Mouse (Mus musculus) myocyte (in vitro differentiated cells): ENCODE data around the gene Samd7. TPM values are rescaled to one million over a fixed set of nuclear protein-coding genes. Genes with fewer than 3 reads are reported as not detected.

Experiments
- H3K27me3 ChIP-seq: one replicate; pipeline ENCODE4 v1.6.1; 2011; ENCODE audit not compliant: control insufficient read depth, insufficient read depth, insufficient read length
- H3K36me3 ChIP-seq: one replicate; pipeline ENCODE4 v1.6.1; 2011; ENCODE audit not compliant: control insufficient read depth, insufficient read depth
- H3K4me2 ChIP-seq: one replicate; pipeline ENCODE4 v1.6.1; 2011; ENCODE audit warnings: low read depth, control low read depth
- H3K4me3 ChIP-seq: one replicate; pipeline ENCODE4 v1.5.1; 2011; ENCODE audit warnings: mild to moderate bottlenecking, control low read depth, moderate library complexity
- H3K79me2 ChIP-seq: one replicate; pipeline ENCODE4 v1.6.1; 2011; ENCODE audit not compliant: control insufficient read depth, insufficient read depth
- H3ac ChIP-seq: one replicate; pipeline ENCODE4 v1.6.1; 2011; ENCODE audit not compliant: control insufficient read depth, insufficient read length
- CEBPB ChIP-seq: IDR thresholded peaks from 2 replicates; pipeline ENCODE4 v1.6.1; 2011; ENCODE audit warnings: mild to moderate bottlenecking, moderate library complexity; ENCODE audit not compliant: poor library complexity, insufficient read depth, severe bottlenecking
- E2F4 ChIP-seq: IDR thresholded peaks from one replicate; pipeline ENCODE4 v1.6.1; 2011; ENCODE audit warnings: mild to moderate bottlenecking, control low read depth, moderate library complexity; ENCODE audit not compliant: insufficient read depth
- MAX ChIP-seq: IDR thresholded peaks from one replicate; pipeline ENCODE4 v1.6.1; 2011; ENCODE audit warnings: low read depth, mild to moderate bottlenecking, control low read depth
- MYOD1 ChIP-seq, 3 experiments: IDR thresholded peaks; one replicate each; pipeline ENCODE4 v1.6.1; 2011; ENCODE audit warnings: control low read depth in 2 of 3, low read depth in 2 of 3, mild to moderate bottlenecking in 2 of 3, moderate library complexity in 1 of 3; ENCODE audit not compliant: insufficient read length in 2 of 3, control insufficient read depth in 1 of 3
- MYOG ChIP-seq, 3 experiments: IDR thresholded peaks; one replicate each; pipeline ENCODE4 v1.6.1; 2011; ENCODE audit warnings: control low read depth in 2 of 3, low read depth in 2 of 3, mild to moderate bottlenecking in 2 of 3; ENCODE audit not compliant: insufficient read length in 2 of 3, control insufficient read depth in 1 of 3, insufficient read depth in 1 of 3
- POLR2A ChIP-seq: IDR thresholded peaks from one replicate; pipeline ENCODE4 v1.6.1; 2011; ENCODE audit warnings: low read depth, mild to moderate bottlenecking, control low read depth, moderate library complexity; ENCODE audit not compliant: insufficient read length
- POLR2AphosphoS2 ChIP-seq: IDR thresholded peaks from one replicate; pipeline ENCODE4 v1.6.1; 2011; ENCODE audit warnings: low read depth, control low read depth; ENCODE audit not compliant: insufficient read length
- REST ChIP-seq: IDR thresholded peaks from one replicate; pipeline ENCODE4 v1.6.1; 2011; ENCODE audit warnings: mild to moderate bottlenecking, control low read depth, moderate library complexity; ENCODE audit not compliant: insufficient read depth, insufficient read length
- SRF ChIP-seq: IDR thresholded peaks from one replicate; pipeline ENCODE4 v1.6.1; 2011; ENCODE audit warnings: low read depth; ENCODE audit not compliant: control insufficient read depth, insufficient read length
- TCF12 ChIP-seq: IDR thresholded peaks from one replicate; pipeline ENCODE4 v1.6.1; 2011; ENCODE audit warnings: mild to moderate bottlenecking, control low read depth; ENCODE audit not compliant: poor library complexity, insufficient read depth, severe bottlenecking
- TCF3 ChIP-seq: IDR thresholded peaks from one replicate; pipeline ENCODE4 v1.6.1; 2011; ENCODE audit warnings: low read depth, control low read depth; ENCODE audit not compliant: insufficient read length
- USF1 ChIP-seq: IDR thresholded peaks from one replicate; pipeline ENCODE4 v1.6.1; 2011; ENCODE audit warnings: low read depth, mild to moderate bottlenecking, control low read depth, moderate library complexity
- polyA plus RNA-seq: library from polyadenylated mRNA; unstranded; fragments of >200 nt; fragmentation: generic; extraction: Trizol; gene quantifications from one replicate; pipeline ENCODE4 v1.2.1, GENCODE M21; 2012; ENCODE audit warnings: missing spikeins

Samd7 gene
- polyA plus RNA-seq, 1 experiment, result not detected

DNA sequence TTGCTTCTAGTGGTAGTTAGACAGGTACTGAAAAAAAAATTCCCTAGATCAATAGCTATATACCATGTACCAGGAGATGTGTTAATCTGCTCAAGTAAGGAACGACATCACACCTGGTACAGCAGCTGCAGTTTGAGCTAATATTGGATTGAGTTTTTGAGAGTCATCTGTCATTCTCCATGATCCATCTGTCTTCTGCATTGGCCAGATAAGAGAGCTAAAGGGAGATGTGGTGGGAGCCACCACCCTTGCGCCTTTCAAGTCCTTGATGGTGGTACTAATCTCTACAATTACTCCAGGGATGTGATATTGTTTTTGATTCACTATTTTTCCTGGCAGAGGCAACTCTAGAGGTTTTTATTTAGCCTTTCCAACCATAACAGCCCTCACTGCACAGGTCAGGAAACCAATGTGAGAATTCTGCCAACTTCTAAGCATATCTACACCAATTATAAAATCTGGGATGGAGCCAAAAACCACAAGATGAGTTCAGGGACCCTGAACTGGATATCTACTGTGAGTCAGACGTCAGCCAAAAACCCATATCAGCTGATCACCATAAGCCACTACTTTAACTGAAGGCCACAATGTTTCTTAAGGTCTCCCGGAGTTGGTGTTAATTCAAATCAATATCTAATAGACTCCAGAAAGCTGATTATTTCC is 39.3 kb upstream of the Samd7 start:
- no peak overlapping the region for H3ac ChIP-seq
- TF ChIP-seq REST (no peak), POLR2A (no peak), TCF12 (no peak), TCF3 (no peak), USF1 (no peak), MAX (no peak), E2F4 (no peak), POLR2AphosphoS2 (no peak), MYOG (IDR thresholded peaks at IDR 0.05; ENCODE audit: control insufficient read depth in 1 of 3, insufficient read depth in 1 of 3, insufficient read length in 2 of 3, low read depth in 2 of 3) (peak in 1 of 3 experiments; percentile 85), MYOD1 (IDR thresholded peaks at IDR 0.05; ENCODE audit: control insufficient read depth in 1 of 3, insufficient read length in 2 of 3, low read depth in 2 of 3) (peak in 2 of 3 experiments; percentile 36 to 64), SRF (no peak), CEBPB (no peak)
- no peaks in the 10 kb centered on the region for H3K79me2 ChIP-seq
- H3K4me2 ChIP-seq, result no peak overlapping the region
- H3K36me3 ChIP-seq, result no peaks in the 10 kb centered on the region
- no peak overlapping the region for H3K4me3 ChIP-seq
- peaks cover 4% of the 10 kb centered on the region for H3K27me3 ChIP-seq

DNA sequence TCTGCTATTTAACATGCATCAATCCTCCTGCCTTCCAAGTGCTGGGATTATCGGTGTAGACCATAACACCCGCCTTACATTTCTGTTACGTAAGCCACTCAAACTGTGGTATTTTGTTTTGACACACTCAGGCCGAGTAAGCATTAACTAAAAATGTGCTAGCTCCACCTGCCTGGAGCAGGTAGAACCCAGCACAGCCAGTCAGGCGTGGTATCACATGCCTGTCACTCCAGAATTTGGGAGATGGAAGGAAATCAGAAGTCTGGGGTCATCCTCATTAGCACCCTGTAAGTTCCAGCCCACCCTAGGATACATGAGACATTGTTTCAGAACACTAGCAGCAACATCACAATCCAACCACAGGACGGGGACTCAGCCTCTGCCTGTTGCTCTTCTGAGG is 35.9 kb upstream of the Samd7 start:
- Histone ChIP-seq H3K4me2 (no peak overlapping the region), H3K36me3 (no peaks in the 10 kb centered on the region), H3K4me3 (no peak overlapping the region), H3ac (no peak overlapping the region), H3K27me3 (peaks cover 4% of the 10 kb centered on the region), H3K79me2 (no peaks in the 10 kb centered on the region)
- TF ChIP-seq REST, result no peak
- TF ChIP-seq CEBPB, result no peak
- no peak for TF ChIP-seq USF1
- TF ChIP-seq TCF12, result no peak
- TF ChIP-seq MAX, result no peak
- TF ChIP-seq SRF, result no peak
- no peak for TF ChIP-seq MYOG (IDR thresholded peaks at IDR 0.05; ENCODE audit: control insufficient read depth in 1 of 3, insufficient read depth in 1 of 3, insufficient read length in 2 of 3, low read depth in 2 of 3)
- no peak for TF ChIP-seq MYOD1 (IDR thresholded peaks at IDR 0.05; ENCODE audit: control insufficient read depth in 1 of 3, insufficient read length in 2 of 3, low read depth in 2 of 3)
- TF ChIP-seq E2F4, result no peak
- TF ChIP-seq POLR2A, result no peak
- no peak for TF ChIP-seq POLR2AphosphoS2
- no peak for TF ChIP-seq TCF3

DNA sequence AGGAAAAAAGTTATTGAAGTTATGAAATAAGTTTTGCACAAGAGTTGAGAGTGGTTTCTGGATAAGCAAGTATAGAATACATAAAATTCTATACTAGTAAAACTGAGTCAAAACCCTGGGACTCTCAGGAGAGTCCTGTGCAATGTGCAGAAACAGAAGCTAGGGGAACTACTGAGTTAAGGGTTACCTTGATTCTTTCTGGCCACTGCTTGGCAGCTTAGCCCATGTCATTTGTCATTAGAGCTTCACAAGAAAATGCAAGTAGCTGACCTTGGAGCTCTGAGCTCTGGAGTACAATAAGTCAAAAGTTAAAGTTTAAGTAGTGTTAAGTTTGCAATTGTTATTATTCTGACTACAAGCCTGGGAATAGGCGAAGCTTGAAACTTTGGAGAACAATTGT is 32.8 kb upstream of the Samd7 start:
- Histone ChIP-seq H3K4me3 (no peak overlapping the region), H3K79me2 (no peaks in the 10 kb centered on the region), H3K4me2 (no peak overlapping the region), H3ac (no peak overlapping the region), H3K27me3 (peaks cover 4% of the 10 kb centered on the region), H3K36me3 (no peaks in the 10 kb centered on the region)
- TF ChIP-seq REST, result no peak
- no peak for TF ChIP-seq CEBPB
- no peak for TF ChIP-seq TCF3
- no peak for TF ChIP-seq MAX
- TF ChIP-seq USF1, result no peak
- TF ChIP-seq POLR2A, result no peak
- no peak for TF ChIP-seq POLR2AphosphoS2
- TF ChIP-seq TCF12, result no peak
- no peak for TF ChIP-seq SRF
- no peak for TF ChIP-seq MYOD1 (IDR thresholded peaks at IDR 0.05; ENCODE audit: control insufficient read depth in 1 of 3, insufficient read length in 2 of 3, low read depth in 2 of 3)
- TF ChIP-seq E2F4, result no peak
- TF ChIP-seq MYOG (IDR thresholded peaks at IDR 0.05; ENCODE audit: control insufficient read depth in 1 of 3, insufficient read depth in 1 of 3, insufficient read length in 2 of 3, low read depth in 2 of 3), result no peak

DNA sequence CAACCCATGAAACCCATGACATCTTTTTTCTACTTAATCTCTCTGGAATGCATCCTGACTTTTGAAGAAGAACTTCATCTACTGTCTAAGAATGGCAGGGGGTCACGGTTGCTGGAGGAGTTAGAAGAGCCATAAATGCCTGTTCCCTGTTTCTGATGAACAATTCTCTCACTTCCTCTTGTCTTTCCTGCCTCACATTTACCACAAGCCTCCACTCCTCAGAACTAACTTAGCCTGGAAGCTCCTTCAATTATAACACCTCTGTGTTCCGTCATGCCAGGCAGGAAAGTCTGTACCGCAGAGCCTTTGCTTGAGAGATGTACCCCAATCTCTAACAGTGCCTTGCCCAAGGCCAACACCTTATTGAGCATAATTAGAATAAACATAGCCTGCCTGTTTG is 27.4 kb upstream of the Samd7 start:
- no peaks in the 10 kb centered on the region for H3K27me3 ChIP-seq
- no peaks in the 10 kb centered on the region for H3K36me3 ChIP-seq
- H3K4me2 ChIP-seq, result no peak overlapping the region
- no peak for TF ChIP-seq MAX
- no peak for TF ChIP-seq USF1
- TF ChIP-seq E2F4, result no peak
- no peak for TF ChIP-seq SRF
- no peak for TF ChIP-seq MYOD1 (IDR thresholded peaks at IDR 0.05; ENCODE audit: control insufficient read depth in 1 of 3, insufficient read length in 2 of 3, low read depth in 2 of 3)
- TF ChIP-seq MYOG (IDR thresholded peaks at IDR 0.05; ENCODE audit: control insufficient read depth in 1 of 3, insufficient read depth in 1 of 3, insufficient read length in 2 of 3, low read depth in 2 of 3), result no peak
- no peak for TF ChIP-seq REST
- no peak for TF ChIP-seq TCF12
- TF ChIP-seq TCF3, result no peak
- TF ChIP-seq CEBPB, result no peak
- TF ChIP-seq POLR2AphosphoS2, result no peak
- no peak for TF ChIP-seq POLR2A
- H3K4me3 ChIP-seq, result no peak overlapping the region
- no peaks in the 10 kb centered on the region for H3K79me2 ChIP-seq
- no peak overlapping the region for H3ac ChIP-seq

DNA sequence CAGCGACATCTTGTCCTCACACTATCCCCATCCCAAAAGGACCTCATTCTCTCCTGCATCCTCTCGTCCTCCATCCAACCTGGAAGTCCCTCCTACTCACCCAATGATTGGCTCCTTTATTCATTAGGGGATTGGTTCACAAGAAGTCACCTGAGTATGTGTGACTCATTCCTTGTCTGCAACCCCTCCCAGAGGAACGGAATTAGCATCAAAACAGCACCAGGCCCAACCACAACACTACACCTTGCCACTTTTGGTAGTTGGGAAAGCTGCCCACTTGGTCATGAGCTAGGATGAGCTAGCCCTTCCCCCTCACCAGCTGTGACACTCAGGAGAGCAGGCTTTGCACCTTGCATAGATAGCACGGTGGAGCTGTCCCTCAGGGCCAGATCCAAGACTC is 24.1 kb upstream of the Samd7 start:
- Histone ChIP-seq H3K36me3 (no peaks in the 10 kb centered on the region), H3K4me2 (no peak overlapping the region), H3ac (no peak overlapping the region), H3K79me2 (no peaks in the 10 kb centered on the region), H3K27me3 (no peaks in the 10 kb centered on the region), H3K4me3 (no peak overlapping the region)
- TF ChIP-seq MYOD1 (IDR thresholded peaks at IDR 0.05; ENCODE audit: control insufficient read depth in 1 of 3, insufficient read length in 2 of 3, low read depth in 2 of 3) (peak in 1 of 3 experiments; percentile 14), POLR2A (no peak)
